Mouse (Mus musculus) embryonic facial prominence, embryonic 14.5 days (tissue): ENCODE results near the gene Ntng2. TPM values are rescaled to one million over a fixed set of nuclear protein-coding genes. Genes with fewer than 3 reads are reported as not detected.

ENCODE experiments used
- ATAC-seq: fragments of 200-750 bp; cut with Nextera tagmentation; 2 replicates; pipeline ENCODE4 v1.8.0; 2017; ENCODE audit warnings: low read depth, moderate number of reproducible peaks, moderate TSS enrichment
- DNase-seq: peaks from one replicate; pipeline ENCODE4 v3.0.0-alpha.2; 2015; ENCODE audit warnings: low spot score
- H3K27ac ChIP-seq: fragments of 300-500 bp; sonication (generic); replicated peaks from 2 replicates; pipeline ENCODE4 v1.5.1; 2014; ENCODE audit warnings: low read depth, mild to moderate bottlenecking, low read length, moderate library complexity
- H3K27me3 ChIP-seq: fragments of 300-500 bp; sonication (generic); replicated peaks from 2 replicates; pipeline ENCODE4 v1.6.1; 2014; ENCODE audit warnings: low read length; ENCODE audit not compliant: control insufficient read depth, insufficient read depth
- H3K36me3 ChIP-seq: fragments of 300-500 bp; sonication (generic); 2 replicates; pipeline ENCODE4 v1.6.1; 2014; ENCODE audit warnings: low read length, mixed read lengths; ENCODE audit not compliant: control insufficient read depth, insufficient read depth
- H3K4me1 ChIP-seq: fragments of 300-500 bp; sonication (generic); 2 replicates; pipeline ENCODE4 v1.6.1; 2014; ENCODE audit warnings: antibody characterized with exemption, low read length; ENCODE audit not compliant: control insufficient read depth, insufficient read depth
- H3K4me2 ChIP-seq: fragments of 300-500 bp; sonication (generic); 2 replicates; pipeline ENCODE4 v1.6.1; 2014; ENCODE audit warnings: low read depth, mild to moderate bottlenecking, low read length, moderate library complexity, mixed read lengths
- H3K4me3 ChIP-seq: fragments of 300-500 bp; sonication (generic); 2 replicates; pipeline ENCODE4 v1.5.1; 2014; ENCODE audit warnings: low read depth, mild to moderate bottlenecking, low read length
- H3K9ac ChIP-seq: fragments of 300-500 bp; sonication (generic); 2 replicates; pipeline ENCODE4 v1.6.1; 2014; ENCODE audit warnings: low read depth, mild to moderate bottlenecking, low read length, moderate library complexity, mixed read lengths
- H3K9me3 ChIP-seq: fragments of 300-500 bp; sonication (generic); 2 replicates; pipeline ENCODE4 v1.6.1; 2016; ENCODE audit warnings: low read length; ENCODE audit not compliant: control insufficient read depth
- WGBS: fragments of 180-500 bp; shearing (Covaris S2); extraction: QIAGEN DNeasy Blood & Tissue Kit; methylation state at CpG from one replicate; pipeline ENCODE4 v1.1.7; 2014; 5-methylcytosine and 5-hydroxymethylcytosine counted together
- polyA plus RNA-seq: library from polyadenylated mRNA; unstranded; fragments of >200 nt; fragmentation: Nextera tagmentation; extraction: Ambion mirVana; gene quantifications from 2 replicates; pipeline ENCODE4 v1.2.1, GENCODE M21; 2014

Ntng2 gene
- polyA plus RNA-seq, 1 experiment from 2014 or later, result 0.85 TPM

GRCm38 (mm10) chr2:29191216-29192215 lies 61.3 kb downstream of the Ntng2 start:
- Histone ChIP-seq H3K9ac (no peak overlapping the region), H3K4me3 (no peak overlapping the region), H3K36me3 (no peaks in the 10 kb centered on the region), H3K4me1 (peaks cover 12% of the 10 kb centered on the region), H3K27ac (no peak overlapping the region), H3K27me3 (peaks cover 19% of the 10 kb centered on the region), H3K4me2 (no peak overlapping the region), H3K9me3 (no peaks in the 10 kb centered on the region)
- ATAC-seq (no peak), DNase-seq (no peak)
- 63% methylated on average over 10 of the region's 10 CpGs for WGBS

- H3K27ac ChIP-seq, result no peak overlapping the region
- H3K9ac ChIP-seq, result no peak overlapping the region
- H3K36me3 ChIP-seq, result no peaks in the 10 kb centered on the region
- DNase-seq (no peak), ATAC-seq (no peak)
- H3K4me1 ChIP-seq, result peaks cover 11% of the 10 kb centered on the region
- no peaks in the 10 kb centered on the region for H3K9me3 ChIP-seq
- 76% methylated on average over 7 of the region's 7 CpGs for WGBS
- H3K4me3 ChIP-seq, result no peak overlapping the region
- no peak overlapping the region for H3K4me2 ChIP-seq
- H3K27me3 ChIP-seq, result peaks cover 9% of the 10 kb centered on the region
Observed at GRCm38 (mm10) chr2:29190392-29190791, 62.4 kb downstream of the Ntng2 start.

- Histone ChIP-seq H3K4me2 (no peak overlapping the region), H3K4me3 (no peak overlapping the region), H3K9me3 (no peaks in the 10 kb centered on the region), H3K27me3 (no peaks in the 10 kb centered on the region), H3K4me1 (no peaks in the 10 kb centered on the region), H3K27ac (no peak overlapping the region), H3K36me3 (peaks cover 6% of the 10 kb centered on the region; the same call in 1 of the 2 replicates), H3K9ac (no peak overlapping the region)
- ATAC-seq (no peak), DNase-seq (no peak)
- 34% methylated on average over 6 of the region's 6 CpGs for WGBS
Observed at GRCm38 (mm10) chr2:29186209-29186608, 66.6 kb downstream of the Ntng2 start.

- Histone ChIP-seq H3K4me1 (no peaks in the 10 kb centered on the region), H3K4me3 (no peak overlapping the region), H3K36me3 (peaks cover 34% of the 10 kb centered on the region), H3K4me2 (no peak overlapping the region), H3K9ac (no peak overlapping the region), H3K27me3 (no peaks in the 10 kb centered on the region), H3K9me3 (no peaks in the 10 kb centered on the region), H3K27ac (no peak overlapping the region)
- ATAC-seq (no peak), DNase-seq (no peak)
- 64% methylated on average over 6 of the region's 6 CpGs for WGBS
Observed at GRCm38 (mm10) chr2:29183266-29183924, 69.4 kb downstream of the Ntng2 start.

- no peaks in the 10 kb centered on the region for H3K27me3 ChIP-seq
- no peak for ATAC-seq
- H3K36me3 ChIP-seq, result peaks cover 57% of the 10 kb centered on the region
- no peak overlapping the region for H3K9ac ChIP-seq
- 86% methylated on average over 2 of the region's 2 CpGs for WGBS
- H3K27ac ChIP-seq, result no peak overlapping the region
- DNase-seq, result no peak
- no peaks in the 10 kb centered on the region for H3K9me3 ChIP-seq
- H3K4me3 ChIP-seq, result no peak overlapping the region
- no peak overlapping the region for H3K4me2 ChIP-seq
- H3K4me1 ChIP-seq, result no peaks in the 10 kb centered on the region
Observed at GRCm38 (mm10) chr2:29181111-29181510, 71.7 kb downstream of the Ntng2 start.

- Histone ChIP-seq H3K27me3 (no peaks in the 10 kb centered on the region), H3K36me3 (peaks cover 68% of the 10 kb centered on the region), H3K9me3 (no peaks in the 10 kb centered on the region), H3K27ac (no peak overlapping the region), H3K4me2 (no peak overlapping the region), H3K4me3 (no peak overlapping the region), H3K9ac (no peak overlapping the region), H3K4me1 (no peaks in the 10 kb centered on the region)
- WGBS, result 87% methylated on average over 4 of the region's 4 CpGs
- no peak for ATAC-seq
- DNase-seq, result no peak
Observed at GRCm38 (mm10) chr2:29179810-29180209, 73.0 kb downstream of the Ntng2 start.

GRCm38 (mm10) chr2:29174887-29175286 lies 77.9 kb downstream of the Ntng2 start:
- Histone ChIP-seq H3K4me3 (no peak overlapping the region), H3K4me1 (no peaks in the 10 kb centered on the region), H3K36me3 (peaks cover 90% of the 10 kb centered on the region), H3K4me2 (no peak overlapping the region), H3K9me3 (no peaks in the 10 kb centered on the region), H3K9ac (no peak overlapping the region), H3K27ac (no peak overlapping the region), H3K27me3 (no peaks in the 10 kb centered on the region)
- DNase-seq (no peak), ATAC-seq (no peak)
- 80% methylated on average over 3 of the region's 3 CpGs for WGBS

- Histone ChIP-seq H3K4me1 (no peaks in the 10 kb centered on the region), H3K27ac (no peak overlapping the region), H3K27me3 (no peaks in the 10 kb centered on the region), H3K4me2 (no peak overlapping the region), H3K4me3 (no peak overlapping the region), H3K36me3 (peaks cover 81% of the 10 kb centered on the region), H3K9ac (no peak overlapping the region), H3K9me3 (no peaks in the 10 kb centered on the region)
- DNase-seq (no peak), ATAC-seq (no peak)
- WGBS, result 90% methylated on average over 5 of the region's 5 CpGs
Observed at GRCm38 (mm10) chr2:29168067-29168466, 84.7 kb downstream of the Ntng2 start.
